Mouse (Mus musculus): ENCODE measurements around the gene Rbck1.

DNA sequence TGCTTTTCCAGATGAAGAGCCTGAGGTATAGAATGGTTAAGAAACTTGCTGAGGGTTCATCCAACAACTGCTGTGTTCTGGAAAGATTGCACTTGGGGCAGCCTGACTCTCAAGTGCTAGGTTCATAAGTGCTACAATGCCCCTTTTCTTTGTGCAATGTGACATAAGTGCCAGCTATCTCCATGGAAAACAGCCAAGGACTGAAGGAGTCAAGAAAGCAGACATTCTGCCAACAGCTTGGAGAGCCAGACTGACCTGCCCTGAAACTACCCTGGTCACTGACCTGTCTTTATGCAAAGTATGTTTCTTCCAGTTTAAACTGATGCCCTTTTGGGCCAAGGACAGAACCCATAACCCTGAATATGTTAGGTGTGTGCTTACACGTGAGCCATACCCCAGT is 4.4 kb upstream of the Rbck1 start:
- no peak for TF ChIP-seq CTCF (IDR thresholded peaks at IDR 0.05; ENCODE audit: extremely low read depth, insufficient read length, insufficient replicate concordance, low read depth, low read length)
- TF ChIP-seq POLR2A (IDR thresholded peaks at IDR 0.05; ENCODE audit: low read depth, low read length), result no peak
